Mouse (Mus musculus) liver, postnatal 0 days (tissue): ENCODE data around the gene Foxb2. TPM values are rescaled to one million over a fixed set of nuclear protein-coding genes. Genes with fewer than 3 reads are reported as not detected.

Experiments used
- ATAC-seq: fragments of 200-750 bp; cut with Nextera tagmentation; 2 replicates; pipeline ENCODE4 v1.8.0; 2017; ENCODE audit warnings: mild to moderate bottlenecking, moderate library complexity
- DNase-seq: peaks from one replicate; pipeline ENCODE4 v3.0.0-alpha.2; 2016
- H3K27ac ChIP-seq: fragments of 300-500 bp; sonication (generic); 2 replicates; pipeline ENCODE4 v1.5.1; 2014; ENCODE audit warnings: antibody characterized with exemption, moderate library complexity, mild to moderate bottlenecking, low read depth
- H3K27me3 ChIP-seq: fragments of 300-500 bp; sonication (generic); 2 replicates; pipeline ENCODE4 v1.6.1; 2014; ENCODE audit warnings: low read length, control low read depth, mixed read lengths; ENCODE audit not compliant: insufficient read depth
- H3K36me3 ChIP-seq: fragments of 300-500 bp; sonication (generic); replicated peaks from 2 replicates; pipeline ENCODE4 v1.6.1; 2014; ENCODE audit warnings: mild to moderate bottlenecking, control low read depth, low read length, moderate library complexity, mixed read lengths; ENCODE audit not compliant: insufficient read depth
- H3K4me1 ChIP-seq: fragments of 300-500 bp; sonication (generic); 2 replicates; pipeline ENCODE4 v1.6.1; 2014; ENCODE audit warnings: antibody characterized with exemption, mild to moderate bottlenecking, control low read depth; ENCODE audit not compliant: insufficient read depth
- H3K4me2 ChIP-seq: fragments of 300-500 bp; sonication (generic); 2 replicates; pipeline ENCODE4 v1.6.1; 2014; ENCODE audit warnings: low read depth, mild to moderate bottlenecking, low read length, moderate library complexity, mixed read lengths
- H3K4me3 ChIP-seq: fragments of 300-500 bp; sonication (generic); 2 replicates; pipeline ENCODE4 v1.5.1; 2014; ENCODE audit warnings: low read depth, low read length
- H3K9ac ChIP-seq: fragments of 300-500 bp; sonication (generic); replicated peaks from 2 replicates; pipeline ENCODE4 v1.6.1; 2014; ENCODE audit warnings: mild to moderate bottlenecking, moderate library complexity
- H3K9me3 ChIP-seq: fragments of 300-500 bp; sonication (generic); 2 replicates; pipeline ENCODE4 v1.6.1; 2016; ENCODE audit warnings: mild to moderate bottlenecking, control low read depth, low read length, mixed read lengths
- CTCF ChIP-seq: sonication (generic); IDR thresholded peaks from 2 replicates; pipeline ENCODE4 v1.5.1; 2016; ENCODE audit warnings: antibody characterized with exemption, low read depth
- EP300 ChIP-seq: IDR thresholded peaks from 2 replicates; pipeline ENCODE4 v1.6.1; 2016; ENCODE audit warnings: antibody characterized with exemption, low read depth, mild to moderate bottlenecking
- WGBS: fragments of 180-500 bp; shearing (Covaris S2); extraction: QIAGEN DNeasy Blood & Tissue Kit; methylation state at CpG from one replicate; pipeline ENCODE4 v1.1.7; 2014; ENCODE audit not compliant: insufficient replicate concordance; 5-methylcytosine and 5-hydroxymethylcytosine counted together
- polyA plus RNA-seq: library from polyadenylated mRNA; unstranded; fragments of >200 nt; fragmentation: Nextera tagmentation; extraction: Ambion mirVana; gene quantifications from 2 replicates; pipeline ENCODE4 v1.2.1, GENCODE M21; 2015

Foxb2 gene
- polyA plus RNA-seq, 1 experiment from 2014 or later = not detected

DNA sequence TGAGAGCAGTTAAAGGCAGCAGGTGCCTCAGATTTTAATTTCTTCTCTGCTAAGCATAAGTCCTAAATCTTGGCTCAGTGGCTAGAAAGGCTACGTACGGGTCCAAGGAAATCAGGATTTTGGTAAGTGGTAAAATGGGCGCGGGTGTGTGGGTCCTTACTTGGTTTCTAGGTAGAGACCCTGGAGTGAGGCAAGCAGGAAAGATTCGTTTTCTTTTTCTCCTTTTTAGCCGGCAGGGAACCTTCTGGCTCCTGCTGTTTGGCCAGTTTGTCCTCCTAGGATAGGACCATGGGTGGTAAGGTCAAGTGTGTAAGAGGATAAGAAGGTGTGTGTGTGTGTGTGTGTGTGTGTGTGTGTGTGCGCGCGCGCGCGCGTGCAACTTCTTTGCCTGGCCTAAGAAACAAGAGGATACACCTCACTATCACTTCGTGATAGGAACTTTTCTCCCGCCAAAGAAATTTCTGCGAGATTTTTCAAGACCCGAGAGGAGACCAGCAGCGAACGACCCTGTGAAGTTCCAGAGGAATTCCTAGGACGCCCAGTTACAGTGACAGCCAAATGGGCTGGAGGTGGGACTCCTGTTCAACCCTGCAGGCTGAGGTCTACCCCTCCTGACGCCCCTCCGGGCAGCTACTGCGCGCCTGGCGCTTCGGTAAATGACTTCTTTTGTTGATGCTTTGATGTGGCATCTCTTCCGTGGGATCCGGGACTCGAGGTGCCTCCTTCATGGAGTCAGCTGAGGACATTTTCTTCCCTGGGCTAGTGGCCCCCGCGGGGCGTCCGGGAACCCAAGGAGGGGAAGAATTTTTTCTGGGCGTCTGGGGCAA is 2.2 kb upstream of the Foxb2 start:
- H3K4me3 ChIP-seq = no peak overlapping the region
- no peak overlapping the region for H3K27ac ChIP-seq
- peaks cover 93% of the 10 kb centered on the region for H3K27me3 ChIP-seq
- H3K36me3 ChIP-seq = no peaks in the 10 kb centered on the region
- ATAC-seq (no peak), DNase-seq (no peak)
- WGBS = 2% methylated on average over 34 of the region's 34 CpGs
- peaks cover 5% of the 10 kb centered on the region; the same call in 1 of the 2 replicates for H3K4me1 ChIP-seq
- no peak for TF ChIP-seq EP300
- no peak for TF ChIP-seq CTCF
- no peaks in the 10 kb centered on the region for H3K9me3 ChIP-seq
- H3K9ac ChIP-seq = no peak overlapping the region
- no peak overlapping the region for H3K4me2 ChIP-seq

DNA sequence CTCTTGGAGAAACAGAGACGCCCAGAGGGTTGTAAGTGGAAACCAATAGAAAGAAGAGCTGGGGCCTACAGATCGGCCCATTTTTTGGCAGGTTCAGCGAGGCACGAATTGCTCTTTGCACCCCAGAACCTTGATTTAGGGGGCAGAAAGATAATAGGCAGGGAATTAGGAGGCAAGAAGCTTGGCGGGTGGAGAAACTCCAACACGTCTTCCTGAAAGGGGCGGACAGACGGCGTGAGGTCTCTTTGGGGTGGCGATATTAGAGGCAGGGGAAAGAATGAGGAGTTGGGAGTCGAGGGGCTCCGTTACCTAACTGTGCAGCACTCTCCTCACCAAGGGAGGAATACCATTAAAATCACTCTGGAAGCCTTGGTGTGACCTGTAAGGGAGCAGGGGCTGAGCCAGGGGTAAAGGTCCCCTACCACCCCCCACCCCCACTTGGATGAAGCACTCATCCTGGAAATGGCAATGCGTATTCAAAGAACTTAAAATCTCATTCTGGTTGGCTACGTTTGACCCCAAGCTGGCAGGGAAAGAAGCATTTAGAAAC is 1.5 kb upstream of the Foxb2 start:
- no peak for TF ChIP-seq CTCF
- no peak for TF ChIP-seq EP300
- peaks cover 96% of the 10 kb centered on the region for H3K27me3 ChIP-seq
- H3K27ac ChIP-seq = no peak overlapping the region
- no peak overlapping the region for H3K9ac ChIP-seq
- peak overlapping the region; percentile 28; the same call in 1 of the 2 replicates for H3K4me3 ChIP-seq
- ATAC-seq (no peak), DNase-seq (no peak)
- no peaks in the 10 kb centered on the region for H3K36me3 ChIP-seq
- no peak overlapping the region for H3K4me2 ChIP-seq
- WGBS = 5% methylated on average over 14 of the region's 14 CpGs
- peaks cover 5% of the 10 kb centered on the region; the same call in 1 of the 2 replicates for H3K4me1 ChIP-seq
- H3K9me3 ChIP-seq = no peaks in the 10 kb centered on the region

DNA sequence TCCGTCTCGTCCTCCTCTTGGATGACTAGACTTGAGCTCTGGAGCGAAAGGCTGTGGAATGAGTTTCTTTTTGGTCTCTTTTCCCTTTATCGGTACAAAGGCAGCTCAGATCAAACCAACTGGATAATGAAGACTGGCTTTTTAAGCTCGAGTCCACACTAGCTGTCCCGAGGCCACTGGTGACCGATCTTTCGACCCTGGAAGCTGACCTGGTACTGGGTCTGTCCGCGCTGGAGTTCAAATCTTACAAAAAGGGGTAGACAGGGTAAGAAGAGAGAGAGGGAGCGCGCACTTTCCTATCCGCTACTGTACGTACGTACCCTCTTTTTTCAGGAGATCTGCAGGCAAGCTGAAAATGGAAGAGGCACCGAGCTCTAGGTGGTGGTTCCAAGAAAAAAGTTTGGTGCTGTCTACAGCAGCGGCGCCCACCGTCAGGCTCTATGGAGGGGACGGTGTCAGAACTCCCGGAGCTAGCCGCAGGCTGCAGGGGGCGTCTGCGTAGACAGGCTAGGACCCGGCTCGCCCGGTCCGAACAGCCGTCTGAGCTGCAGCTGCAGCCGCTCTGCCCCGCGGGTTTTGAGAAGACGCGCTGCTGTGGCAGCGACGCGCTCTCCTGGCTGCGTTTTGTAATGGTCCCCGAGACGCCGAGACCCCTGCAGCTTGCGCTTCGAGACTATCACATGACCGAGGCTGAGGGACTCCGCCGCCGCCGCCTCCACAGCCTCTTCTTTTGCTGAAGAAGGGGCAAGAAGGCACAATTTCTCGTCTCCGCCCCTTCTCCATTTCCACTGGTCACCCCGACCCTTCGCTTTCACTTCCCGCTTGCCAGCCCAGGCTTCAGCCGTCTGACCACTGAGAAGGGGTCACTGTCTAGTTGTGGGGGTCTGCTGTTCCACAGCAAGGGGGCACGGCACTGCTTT is 597 bp upstream of the Foxb2 start:
- Histone ChIP-seq H3K4me1 (peaks cover 5% of the 10 kb centered on the region; the same call in 1 of the 2 replicates), H3K27me3 (peaks cover 99% of the 10 kb centered on the region), H3K4me2 (peak overlapping the region; percentile 62), H3K36me3 (no peaks in the 10 kb centered on the region), H3K9me3 (no peaks in the 10 kb centered on the region), H3K4me3 (peak overlapping the region; percentile 28), H3K27ac (no peak overlapping the region), H3K9ac (no peak overlapping the region)
- 0 out of 2 replicates have a peak, but pooled peaks have one; percentile 2 for TF ChIP-seq CTCF
- no peak for TF ChIP-seq EP300
- 1% methylated on average over 55 of the region's 55 CpGs for WGBS
- DNase-seq = peak; percentile 17
- ATAC-seq = no peak

DNA sequence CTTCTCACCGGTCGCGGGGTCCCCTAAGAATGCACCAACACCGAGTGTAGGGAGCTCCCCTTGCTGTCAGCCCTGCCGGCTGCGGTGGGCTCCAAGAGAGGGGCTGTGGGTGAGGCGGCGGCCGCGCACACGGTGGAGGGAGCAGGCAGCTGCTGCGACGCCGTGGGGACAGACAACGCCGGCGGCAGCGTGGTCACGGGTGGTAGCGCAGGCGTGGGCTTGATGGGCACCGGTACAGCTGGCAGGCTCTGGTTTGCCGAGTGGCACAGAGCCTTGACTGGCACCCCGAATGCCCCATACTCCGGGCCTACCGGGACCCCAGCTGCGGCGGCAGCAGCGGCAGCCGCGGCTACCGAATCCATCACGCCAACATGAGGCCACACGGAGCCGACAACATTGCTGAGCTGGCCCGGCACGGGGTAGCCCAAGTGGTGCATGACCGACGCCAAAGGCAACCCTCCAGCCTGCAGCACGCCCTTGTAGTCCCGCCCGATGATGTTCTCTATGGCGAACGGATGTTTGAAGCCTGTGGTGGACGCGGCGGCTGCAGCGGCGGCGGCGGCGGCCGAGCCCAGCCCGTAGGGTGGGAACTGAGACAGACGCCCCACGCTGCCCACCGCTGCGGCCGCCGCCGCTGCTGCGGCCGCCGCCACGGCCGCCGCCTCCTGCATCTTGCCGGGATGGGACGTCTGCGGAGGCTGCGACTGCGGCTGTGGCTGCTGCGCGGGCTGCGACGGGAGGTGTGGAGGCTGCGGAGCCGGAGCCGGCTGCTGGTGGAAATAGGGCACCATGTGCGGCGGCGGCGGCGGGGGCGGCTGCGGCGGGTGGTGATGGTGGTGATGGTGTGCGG is 1.0 kb downstream of the Foxb2 start:
- H3K4me2 ChIP-seq = peak overlapping the region; percentile 62
- ATAC-seq (no peak), DNase-seq (peak; percentile 20)
- H3K9ac ChIP-seq = no peak overlapping the region
- H3K36me3 ChIP-seq = no peaks in the 10 kb centered on the region
- peak overlapping the region; percentile 42 for H3K4me3 ChIP-seq
- no peak overlapping the region for H3K27ac ChIP-seq
- no peaks in the 10 kb centered on the region for H3K9me3 ChIP-seq
- H3K27me3 ChIP-seq = peaks cover 97% of the 10 kb centered on the region
- peaks cover 5% of the 10 kb centered on the region; the same call in 1 of the 2 replicates for H3K4me1 ChIP-seq
- no peak for TF ChIP-seq EP300
- no peak for TF ChIP-seq CTCF
- under 1% methylated on average over 69 of the region's 88 CpGs for WGBS

DNA sequence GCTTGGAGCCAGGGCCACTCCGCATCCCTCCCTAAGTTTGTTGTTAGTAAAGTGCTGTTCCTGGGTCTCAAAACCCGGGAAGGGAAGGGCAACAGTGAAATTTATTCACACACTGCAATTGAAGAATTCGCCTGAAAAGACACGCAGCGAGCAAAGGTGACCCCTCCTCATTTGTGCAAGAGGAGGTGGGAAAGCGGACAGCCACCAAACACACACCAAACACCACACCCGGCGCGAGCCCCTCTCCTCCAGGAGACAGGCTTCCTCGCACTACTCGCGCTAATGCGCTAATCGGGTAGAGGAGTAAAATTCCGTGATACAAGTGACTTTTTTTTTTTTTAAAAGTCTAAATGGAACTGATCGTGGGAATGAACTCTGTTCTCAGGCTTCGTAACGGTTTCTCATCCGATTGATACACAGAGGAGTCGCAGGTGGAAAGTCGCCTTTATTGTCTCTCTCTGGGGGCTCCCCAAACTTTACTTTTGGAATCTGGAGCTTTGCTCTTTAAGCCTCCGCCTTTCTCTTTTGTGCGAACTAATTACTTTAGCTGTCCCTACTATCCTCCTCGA is 2.3 kb downstream of the Foxb2 start:
- Histone ChIP-seq H3K27ac (no peak overlapping the region), H3K9me3 (no peaks in the 10 kb centered on the region), H3K4me2 (no peak overlapping the region), H3K4me3 (no peak overlapping the region), H3K27me3 (peaks cover 90% of the 10 kb centered on the region), H3K36me3 (no peaks in the 10 kb centered on the region), H3K4me1 (peaks cover 5% of the 10 kb centered on the region; the same call in 1 of the 2 replicates), H3K9ac (no peak overlapping the region)
- ATAC-seq (no peak), DNase-seq (no peak)
- TF ChIP-seq EP300 (no peak), CTCF (no peak)
- 2% methylated on average over 24 of the region's 24 CpGs for WGBS
